Mouse (Mus musculus) midbrain, embryonic 16.5 days (tissue): ENCODE results near the gene Spint3. TPM values are rescaled to one million over a fixed set of nuclear protein-coding genes. Genes with fewer than 3 reads are reported as not detected.
"Not testable (repeated sequence)": the region's sequence is repeated elsewhere in the genome, so short reads cannot be mapped to it uniquely, and the experiment has no call there.

Experiments used
- ATAC-seq: fragments of 200-750 bp; cut with Nextera tagmentation; 2 replicates; pipeline ENCODE4 v1.8.0; 2017; ENCODE audit warnings: moderate TSS enrichment
- H3K27ac ChIP-seq: fragments of 300-500 bp; sonication (generic); 2 replicates; pipeline ENCODE4 v1.5.1; 2014; ENCODE audit warnings: mild to moderate bottlenecking, low read length, mixed read lengths
- H3K27me3 ChIP-seq: fragments of 300-500 bp; sonication (generic); 2 replicates; pipeline ENCODE4 v1.6.1; 2014; ENCODE audit warnings: low read depth, low read length, mixed read lengths; ENCODE audit not compliant: control insufficient read depth, insufficient read depth
- H3K36me3 ChIP-seq: fragments of 300-500 bp; sonication (generic); 2 replicates; pipeline ENCODE4 v1.6.1; 2014; ENCODE audit warnings: mild to moderate bottlenecking, low read length, moderate library complexity, mixed read lengths; ENCODE audit not compliant: control insufficient read depth, insufficient read depth
- H3K4me1 ChIP-seq: fragments of 300-500 bp; sonication (generic); 2 replicates; pipeline ENCODE4 v1.6.1; 2014; ENCODE audit warnings: mild to moderate bottlenecking, low read length, mixed read lengths; ENCODE audit not compliant: control insufficient read depth, insufficient read depth
- H3K4me2 ChIP-seq: fragments of 300-500 bp; sonication (generic); 2 replicates; pipeline ENCODE4 v1.6.1; 2014; ENCODE audit warnings: mild to moderate bottlenecking, low read length, mixed read lengths
- H3K4me3 ChIP-seq: fragments of 300-500 bp; sonication (generic); 2 replicates; pipeline ENCODE4 v1.5.1; 2014; ENCODE audit warnings: low read depth, mild to moderate bottlenecking, low read length, moderate library complexity, mixed read lengths
- H3K9ac ChIP-seq: fragments of 300-500 bp; sonication (generic); 2 replicates; pipeline ENCODE4 v1.6.1; 2014; ENCODE audit warnings: low read depth, low read length, mixed read lengths
- H3K9me3 ChIP-seq: fragments of 300-500 bp; sonication (generic); replicated peaks from 2 replicates; pipeline ENCODE4 v1.6.1; 2014; ENCODE audit warnings: mild to moderate bottlenecking, low read length, mixed read lengths; ENCODE audit not compliant: control insufficient read depth, poor library complexity, severe bottlenecking
- WGBS: fragments of 180-500 bp; shearing (Covaris S2); extraction: QIAGEN DNeasy Blood & Tissue Kit; methylation state at CpG from one replicate; pipeline ENCODE4 v1.1.7; 2014; 5-methylcytosine and 5-hydroxymethylcytosine counted together
- polyA plus RNA-seq: library from polyadenylated mRNA; unstranded; fragments of >200 nt; fragmentation: Nextera tagmentation; extraction: Ambion mirVana; gene quantifications from 2 replicates; pipeline ENCODE4 v1.2.1, GENCODE M21; 2015

Spint3 gene
- polyA plus RNA-seq = not detected in 2 replicates

DNA sequence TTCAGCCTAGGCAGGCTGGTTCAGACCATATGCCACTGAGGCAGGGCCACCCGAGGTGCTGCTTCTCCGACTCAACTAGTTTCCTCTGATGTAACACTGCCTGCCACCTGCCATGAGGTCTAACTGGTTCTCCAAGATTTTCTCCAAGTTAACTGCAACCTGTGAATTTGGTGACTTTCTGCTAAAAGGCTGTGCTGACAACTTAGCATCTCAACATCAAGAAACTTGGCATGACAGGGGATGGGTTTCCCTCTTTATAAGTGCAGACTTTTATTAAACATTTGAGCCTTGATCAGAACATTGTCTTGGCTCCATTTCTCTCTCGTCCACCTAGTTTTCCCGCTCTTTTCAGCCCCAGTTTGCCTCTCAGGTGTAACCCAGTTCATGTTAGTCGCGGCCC lies at the start of gene Spint3:
Gene Spint3 (minus strand): TSS at position 101 of the 400 bp plus-strand sequence.
- H3K9me3 ChIP-seq, H3K9ac ChIP-seq, H3K4me3 ChIP-seq, H3K4me1 ChIP-seq, H3K4me2 ChIP-seq, ATAC-seq, H3K27ac ChIP-seq, H3K36me3 ChIP-seq, H3K27me3 ChIP-seq: not testable (repeated sequence)
- WGBS = 93% methylated on average over 6 of the region's 6 CpGs

- no peak overlapping the region for H3K9ac ChIP-seq
- ATAC-seq = no peak
- no peak overlapping the region for H3K4me3 ChIP-seq
- H3K27me3 ChIP-seq = no peaks in the 10 kb centered on the region
- H3K4me1 ChIP-seq = no peaks in the 10 kb centered on the region
- no peak overlapping the region for H3K27ac ChIP-seq
- no peaks in the 10 kb centered on the region for H3K36me3 ChIP-seq
- 88% methylated on average over 4 of the region's 4 CpGs for WGBS
- H3K9me3 ChIP-seq = no peaks in the 10 kb centered on the region
- no peak overlapping the region for H3K4me2 ChIP-seq
These were observed 48.5 kb upstream of the Spint3 start for GRCm38 (mm10) chr2:164621775-164622174.

GRCm38 (mm10) chr2:164619050-164619449 lies 45.8 kb upstream of the Spint3 start:
- H3K36me3 ChIP-seq = no peaks in the 10 kb centered on the region
- no peak overlapping the region for H3K9ac ChIP-seq
- no peak overlapping the region for H3K4me3 ChIP-seq
- H3K27me3 ChIP-seq = no peaks in the 10 kb centered on the region
- whole genome bisulfite sequencing = 78% methylated on average over 5 of the region's 5 CpGs
- H3K4me1 ChIP-seq = no peaks in the 10 kb centered on the region
- no peak overlapping the region for H3K27ac ChIP-seq
- no peak for ATAC-seq
- H3K4me2 ChIP-seq = no peak overlapping the region
- no peaks in the 10 kb centered on the region for H3K9me3 ChIP-seq

DNA sequence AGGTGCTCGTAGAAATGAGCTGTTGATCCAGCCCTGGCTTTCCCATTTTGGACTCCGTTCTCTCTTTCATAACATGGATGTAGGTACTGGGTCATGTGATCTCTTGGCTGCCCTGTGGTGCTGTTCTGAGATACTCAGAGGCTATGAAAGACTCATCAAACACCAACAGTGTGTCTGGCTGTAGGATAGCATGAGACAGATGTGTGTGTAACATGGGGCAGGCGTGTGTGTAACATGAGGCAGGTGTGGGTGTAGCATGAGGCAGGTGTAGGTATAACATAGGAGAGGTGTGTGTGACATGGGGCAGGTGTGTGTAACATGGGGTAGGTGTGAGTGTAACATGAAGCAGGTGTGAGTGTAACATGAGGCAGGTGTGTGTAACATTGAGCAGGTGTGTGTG lies 42.1 kb upstream of the Spint3 start:
- Histone ChIP-seq H3K4me1 (no peaks in the 10 kb centered on the region), H3K27me3 (no peaks in the 10 kb centered on the region), H3K4me2 (no peak overlapping the region), H3K4me3 (no peak overlapping the region), H3K9ac (no peak overlapping the region), H3K36me3 (no peaks in the 10 kb centered on the region), H3K27ac (no peak overlapping the region), H3K9me3 (no peaks in the 10 kb centered on the region)
- WGBS = 91% methylated on average over 3 of the region's 3 CpGs
- ATAC-seq = no peak

DNA sequence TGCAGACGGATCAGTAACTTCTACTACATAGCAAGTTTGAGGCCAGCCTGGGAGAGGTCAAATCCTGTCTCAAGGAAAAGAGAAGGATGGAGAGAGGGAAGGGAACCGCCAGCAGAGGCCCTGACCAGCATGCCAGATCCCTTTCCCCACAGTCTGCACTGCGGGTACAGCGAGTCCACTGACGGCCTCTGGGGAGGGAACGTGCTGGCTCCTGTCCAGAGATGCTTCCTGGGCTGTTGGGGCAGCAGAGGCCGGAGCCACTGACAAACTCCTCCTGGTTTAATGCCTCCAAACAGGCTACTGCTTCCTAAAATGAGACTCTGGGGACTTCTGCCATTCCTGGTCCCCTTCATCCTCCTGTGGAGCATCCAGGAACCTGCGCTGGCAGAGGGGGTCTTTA lies 40.2 kb upstream of the Spint3 start, which contains the start of the genes Wfdc6b and Wfdc8:
Gene Wfdc6b (plus strand): TSS at position 52 of the 400 bp plus-strand sequence.
Gene Wfdc8 (minus strand): TSS at position 156 of the 400 bp plus-strand sequence.
- H3K9me3 ChIP-seq, H3K36me3 ChIP-seq, H3K4me1 ChIP-seq, H3K4me2 ChIP-seq, H3K9ac ChIP-seq, H3K4me3 ChIP-seq, H3K27ac ChIP-seq, H3K27me3 ChIP-seq, ATAC-seq: not testable (repeated sequence)
- WGBS = 60% methylated on average over 8 of the region's 8 CpGs

- Histone ChIP-seq H3K27me3 (no peaks in the 10 kb centered on the region), H3K4me2 (no peak overlapping the region), H3K9me3 (no peaks in the 10 kb centered on the region), H3K36me3 (no peaks in the 10 kb centered on the region), H3K27ac (no peak overlapping the region), H3K4me1 (no peaks in the 10 kb centered on the region), H3K4me3 (no peak overlapping the region), H3K9ac (no peak overlapping the region)
- no peak for ATAC-seq
- WGBS = 83% methylated on average over 6 of the region's 6 CpGs
These were observed 35.5 kb upstream of the Spint3 start for GRCm38 (mm10) chr2:164608781-164609180.

DNA sequence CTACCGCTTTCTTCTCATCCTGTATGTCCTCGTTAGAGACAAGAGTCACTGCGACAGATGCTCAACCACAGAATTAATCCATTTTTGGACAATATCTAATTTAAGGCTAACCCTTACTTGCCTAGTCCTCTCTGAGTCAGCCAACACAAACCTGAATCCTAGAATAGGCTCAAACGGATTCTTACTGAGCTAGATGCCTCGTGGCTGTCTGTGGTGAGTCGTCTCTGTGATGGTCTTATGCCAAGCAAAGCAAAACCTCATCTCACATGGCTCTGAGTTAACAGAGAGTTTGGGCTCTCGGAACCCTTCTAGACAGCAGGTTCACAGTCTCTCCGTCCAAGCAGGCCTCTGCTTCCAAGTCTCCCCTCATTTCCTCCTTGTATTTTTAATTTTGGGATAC lies 31.2 kb upstream of the Spint3 start:
- H3K27me3 ChIP-seq = no peaks in the 10 kb centered on the region
- no peak for ATAC-seq
- no peak overlapping the region for H3K4me2 ChIP-seq
- WGBS = 86% methylated on average over 8 of the region's 8 CpGs
- no peaks in the 10 kb centered on the region for H3K9me3 ChIP-seq
- no peak overlapping the region for H3K27ac ChIP-seq
- no peak overlapping the region for H3K9ac ChIP-seq
- H3K4me1 ChIP-seq = no peaks in the 10 kb centered on the region
- no peak overlapping the region for H3K4me3 ChIP-seq
- H3K36me3 ChIP-seq = no peaks in the 10 kb centered on the region

- Histone ChIP-seq H3K27me3 (no peaks in the 10 kb centered on the region), H3K4me2 (no peak overlapping the region), H3K27ac (no peak overlapping the region), H3K4me1 (no peaks in the 10 kb centered on the region), H3K9me3 (no peaks in the 10 kb centered on the region), H3K36me3 (no peaks in the 10 kb centered on the region), H3K4me3 (no peak overlapping the region), H3K9ac (no peak overlapping the region)
- no peak for ATAC-seq
- 93% methylated on average over 3 of the region's 3 CpGs for WGBS
These were observed 30.2 kb upstream of the Spint3 start for GRCm38 (mm10) chr2:164603482-164603881.

DNA sequence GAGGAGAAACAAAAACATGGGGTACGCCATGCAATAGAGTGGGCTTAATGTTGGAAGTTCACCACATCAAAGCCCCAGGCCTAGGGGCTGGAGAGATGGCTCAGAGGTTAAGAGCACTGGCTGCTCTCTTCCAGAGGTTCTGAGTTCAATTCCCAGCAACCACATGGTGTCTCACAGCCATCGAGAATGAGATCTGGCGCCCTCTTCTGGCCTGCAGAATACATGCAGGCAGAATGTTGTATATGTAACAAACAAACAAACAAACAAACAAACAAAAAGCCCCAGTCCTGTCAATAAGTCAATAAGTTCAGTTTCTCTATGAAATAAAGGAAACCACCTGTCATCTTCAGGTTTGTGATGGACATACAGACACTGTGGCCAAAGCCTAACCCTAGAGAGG lies 26.9 kb upstream of the Spint3 start:
- H3K9ac ChIP-seq = no peak overlapping the region
- no peaks in the 10 kb centered on the region for H3K9me3 ChIP-seq
- H3K4me1 ChIP-seq = no peaks in the 10 kb centered on the region
- H3K4me2 ChIP-seq = no peak overlapping the region
- no peak for ATAC-seq
- WGBS = 71% methylated on average over 3 of the region's 3 CpGs
- no peak overlapping the region for H3K27ac ChIP-seq
- H3K36me3 ChIP-seq = no peaks in the 10 kb centered on the region
- no peak overlapping the region for H3K4me3 ChIP-seq
- no peaks in the 10 kb centered on the region for H3K27me3 ChIP-seq
